Mouse (Mus musculus) thymus, adult 18-20 months (tissue): ENCODE results near the gene Madcam1.

Source experiments
- DNase-seq, 2 experiments: peaks; one replicate each; pipeline ENCODE4 v3.0.0; 2022; ENCODE audit warnings: mixed read lengths in 2 of 2

The Madcam1 gene

DNA sequence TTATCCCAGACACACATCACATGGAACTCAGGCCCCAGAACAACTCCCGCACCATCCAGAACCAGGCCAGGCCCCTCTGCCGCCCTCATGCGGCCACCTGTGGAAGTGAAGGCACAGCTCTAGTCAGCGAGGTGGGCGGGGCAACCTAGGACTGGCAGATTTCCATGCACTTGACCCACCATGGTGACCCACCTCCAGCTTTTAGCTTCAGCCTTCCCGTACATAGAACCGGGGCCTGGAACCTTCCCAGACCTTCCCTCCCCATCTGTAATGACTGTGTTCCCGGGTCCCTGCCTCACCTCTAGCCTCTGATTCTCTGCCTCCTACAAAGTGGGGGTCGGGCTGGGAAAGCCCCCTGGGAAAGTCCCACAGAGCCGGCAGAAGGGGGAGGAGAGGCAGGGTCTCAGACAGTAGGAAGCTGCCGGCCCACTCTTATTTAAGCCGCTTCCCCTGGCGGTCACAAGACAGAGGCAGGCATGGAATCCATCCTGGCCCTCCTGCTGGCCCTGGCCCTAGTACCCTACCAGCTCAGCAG is at the start of gene Madcam1:
Gene Madcam1, plus strand, starts transcription at position 429 of the 535 bp plus-strand sequence.
- peak in 1 of 2 experiments; percentile 52 for DNase-seq

DNA sequence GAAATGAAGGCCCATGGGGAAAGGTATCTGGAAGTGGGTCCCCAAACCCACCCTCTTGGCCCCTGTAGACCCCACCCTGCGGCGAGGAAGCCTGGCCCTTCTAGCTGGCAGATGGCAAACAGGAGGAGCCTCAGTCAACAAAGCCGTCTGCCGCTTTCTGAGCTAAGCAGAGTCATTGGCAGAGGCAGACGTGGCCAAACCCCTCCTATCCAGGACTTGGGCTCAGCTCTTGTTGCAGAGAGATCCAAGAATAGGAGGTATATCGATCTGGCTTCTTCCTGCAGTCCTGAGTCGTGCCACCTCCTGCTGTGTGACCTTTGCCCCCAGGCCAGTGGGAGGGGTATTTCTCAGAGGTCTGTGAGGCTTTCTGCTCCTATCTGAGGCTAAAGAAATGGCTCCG is 48.5 kb upstream of the Madcam1 start:
- DNase-seq, result no peak

DNA sequence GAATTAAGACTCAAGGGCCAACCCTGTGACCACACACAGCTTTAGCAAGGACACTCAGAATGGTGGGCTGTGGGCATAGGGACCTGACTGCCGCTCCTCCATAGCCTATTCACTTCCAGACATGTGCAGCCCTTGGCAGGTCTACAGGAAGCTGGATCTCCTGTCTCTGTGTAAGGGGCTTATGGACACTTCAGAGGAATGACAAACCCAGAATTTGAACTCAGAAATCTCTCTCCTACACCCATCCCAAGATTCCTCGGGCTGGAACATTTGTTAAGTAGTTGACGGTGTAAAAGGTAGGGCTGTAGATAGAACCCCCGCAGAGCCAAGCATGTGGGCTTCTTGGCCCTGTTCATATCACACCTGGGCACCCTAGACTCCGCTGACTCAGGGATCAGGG is 48.0 kb upstream of the Madcam1 start:
- DNase-seq, result no peak

DNA sequence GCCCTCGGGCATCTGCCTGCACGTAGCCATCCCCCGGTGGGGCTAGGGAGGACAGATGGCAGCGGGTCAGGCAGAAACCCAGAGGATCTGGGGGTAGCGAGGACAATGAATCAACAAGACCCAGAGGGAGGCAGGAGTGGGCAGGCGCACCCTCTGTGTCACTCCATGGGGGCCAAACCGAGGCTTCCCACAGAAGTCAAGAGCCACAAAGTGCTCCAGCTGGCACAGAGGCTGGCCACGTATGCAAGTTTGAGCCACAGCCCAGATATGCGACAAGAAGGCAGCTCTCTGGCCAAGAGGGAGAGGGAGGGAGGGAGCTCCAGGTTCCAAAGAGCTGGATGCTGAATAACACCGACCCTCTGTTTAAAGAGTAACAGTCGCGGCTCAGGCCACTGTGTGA is 40.4 kb upstream of the Madcam1 start:
- no peak for DNase-seq

DNA sequence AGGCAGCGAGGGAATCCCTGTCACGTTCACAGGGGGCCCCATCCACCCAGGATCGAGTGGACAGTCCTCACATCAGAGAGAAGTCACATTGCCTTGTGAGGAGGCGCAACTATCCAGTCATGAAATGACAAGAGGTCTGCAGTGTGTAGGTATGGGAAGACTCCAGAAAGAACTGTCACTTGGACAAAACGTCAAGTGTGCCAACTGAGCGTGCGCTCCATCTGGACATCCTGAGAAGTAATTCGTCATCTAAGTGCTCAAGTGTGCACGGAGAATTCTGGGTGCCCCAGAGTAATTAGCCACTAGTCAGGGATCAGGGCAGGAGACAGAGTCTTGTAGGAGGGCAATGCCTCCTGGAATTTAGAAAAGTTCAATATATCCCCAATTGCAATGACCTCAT is 39.0 kb upstream of the Madcam1 start:
- no peak for DNase-seq

DNA sequence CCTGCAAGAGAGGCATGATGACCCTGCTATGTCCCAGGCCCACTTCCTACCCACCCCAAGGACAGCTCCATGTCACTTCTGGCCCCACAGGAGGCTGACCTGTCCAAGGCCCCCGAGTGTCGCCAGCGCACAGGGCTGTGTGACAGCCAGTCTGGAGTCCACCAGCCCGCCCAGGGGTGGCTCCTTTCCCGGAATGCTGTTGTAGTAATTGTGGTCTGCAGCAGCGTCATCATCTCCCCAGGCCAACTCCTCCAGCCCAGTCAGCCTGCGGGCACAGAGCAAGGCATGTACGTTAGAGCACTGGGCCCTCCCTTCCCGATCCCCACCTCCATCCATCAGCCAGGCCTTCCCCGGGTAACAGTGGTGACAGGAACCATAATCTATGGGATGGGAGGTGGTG is 38.2 kb upstream of the Madcam1 start:
- DNase-seq, result no peak

DNA sequence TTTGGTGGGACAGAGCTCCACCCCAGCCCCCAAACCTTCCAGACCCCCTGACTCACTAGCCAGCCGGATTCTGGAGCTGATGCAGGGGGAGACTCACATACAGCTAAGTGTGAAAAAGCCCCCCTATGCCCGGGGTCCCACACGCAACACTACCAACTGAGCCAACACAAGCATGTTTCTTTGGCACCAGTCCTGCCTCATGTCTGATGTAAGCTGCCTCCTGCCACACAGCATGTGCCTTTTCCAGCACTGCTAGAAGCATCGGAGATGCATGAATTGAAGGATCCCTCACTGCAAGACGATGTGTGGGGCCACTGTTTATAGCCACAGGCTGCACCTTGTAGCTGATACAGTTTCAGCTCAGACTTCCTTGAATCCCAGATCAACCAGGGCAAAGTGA is 36.0 kb upstream of the Madcam1 start:
- no peak for DNase-seq

DNA sequence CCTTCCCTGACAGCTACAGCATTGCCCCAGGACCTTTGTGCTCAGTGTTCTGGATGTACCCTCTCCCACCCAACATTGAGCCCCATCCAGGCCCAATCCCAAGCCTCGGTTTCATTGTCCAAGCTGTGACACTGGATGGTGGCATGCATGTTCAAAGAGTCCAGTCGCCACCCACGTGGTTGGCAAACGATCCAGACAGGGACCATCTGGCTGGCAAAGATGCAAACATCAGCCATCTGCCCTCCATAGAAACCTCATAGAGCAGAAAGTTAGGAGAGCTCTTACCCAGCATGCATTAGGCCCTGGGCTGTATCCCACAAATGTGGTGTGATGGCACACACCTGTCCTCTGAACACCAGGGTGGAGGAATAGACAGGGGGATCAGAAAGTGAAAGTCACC is 32.9 kb upstream of the Madcam1 start:
- no peak for DNase-seq

DNA sequence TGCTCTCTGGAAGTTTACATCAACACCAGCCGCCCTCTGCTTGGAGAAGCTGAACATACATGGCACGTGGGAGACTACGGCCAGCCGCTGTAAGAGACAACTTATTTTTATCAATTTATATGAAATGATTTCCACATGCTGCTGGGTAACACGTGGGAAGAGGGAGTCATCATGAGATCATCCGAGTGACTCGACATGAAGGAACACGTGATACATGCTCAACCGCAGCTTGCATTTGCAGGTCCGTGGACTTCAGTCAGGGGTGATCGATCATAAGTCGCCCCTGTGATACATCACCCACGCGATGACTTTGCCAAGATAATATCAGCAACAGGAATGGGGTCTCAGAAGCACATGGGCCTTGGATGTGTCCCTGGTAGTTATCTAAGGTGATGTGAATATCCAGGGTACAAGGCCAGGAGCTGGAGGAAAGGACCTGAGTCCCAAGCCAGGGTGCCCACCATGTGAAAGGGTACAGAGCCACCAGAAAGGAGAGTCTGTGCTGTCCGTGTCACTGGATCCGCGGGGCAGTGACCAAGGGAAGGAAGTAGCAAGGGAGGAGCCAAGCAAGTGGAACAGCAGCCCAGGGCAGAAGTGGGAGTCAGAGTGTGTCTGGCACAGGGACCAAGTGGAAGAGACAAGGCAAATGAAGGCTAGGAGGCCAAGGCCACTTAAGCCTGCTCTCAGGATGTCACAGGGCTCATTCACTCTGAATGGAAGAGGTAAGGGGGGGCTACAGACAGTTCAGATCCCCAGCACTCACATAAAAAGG is 31.2 kb upstream of the Madcam1 start:
- DNase-seq, result no peak

DNA sequence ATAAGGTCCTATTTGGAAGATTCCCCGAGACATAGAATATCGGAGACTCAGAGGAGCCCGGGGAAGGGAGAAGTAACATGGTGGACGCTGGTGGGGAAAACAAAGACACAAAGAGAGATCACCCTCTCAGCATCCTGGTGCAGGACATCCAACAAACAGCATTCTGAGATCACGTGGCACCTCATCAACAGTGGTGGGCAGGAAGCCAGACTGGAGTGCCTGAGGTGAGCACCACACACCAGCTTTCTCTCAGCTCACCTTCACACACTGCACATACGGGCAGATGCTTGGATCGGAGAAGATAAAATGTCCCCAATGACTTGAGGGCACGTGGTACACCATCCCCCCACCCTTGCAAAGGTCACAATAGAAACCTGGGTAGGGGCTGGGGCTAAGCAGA is 28.1 kb upstream of the Madcam1 start:
- DNase-seq, result no peak

DNA sequence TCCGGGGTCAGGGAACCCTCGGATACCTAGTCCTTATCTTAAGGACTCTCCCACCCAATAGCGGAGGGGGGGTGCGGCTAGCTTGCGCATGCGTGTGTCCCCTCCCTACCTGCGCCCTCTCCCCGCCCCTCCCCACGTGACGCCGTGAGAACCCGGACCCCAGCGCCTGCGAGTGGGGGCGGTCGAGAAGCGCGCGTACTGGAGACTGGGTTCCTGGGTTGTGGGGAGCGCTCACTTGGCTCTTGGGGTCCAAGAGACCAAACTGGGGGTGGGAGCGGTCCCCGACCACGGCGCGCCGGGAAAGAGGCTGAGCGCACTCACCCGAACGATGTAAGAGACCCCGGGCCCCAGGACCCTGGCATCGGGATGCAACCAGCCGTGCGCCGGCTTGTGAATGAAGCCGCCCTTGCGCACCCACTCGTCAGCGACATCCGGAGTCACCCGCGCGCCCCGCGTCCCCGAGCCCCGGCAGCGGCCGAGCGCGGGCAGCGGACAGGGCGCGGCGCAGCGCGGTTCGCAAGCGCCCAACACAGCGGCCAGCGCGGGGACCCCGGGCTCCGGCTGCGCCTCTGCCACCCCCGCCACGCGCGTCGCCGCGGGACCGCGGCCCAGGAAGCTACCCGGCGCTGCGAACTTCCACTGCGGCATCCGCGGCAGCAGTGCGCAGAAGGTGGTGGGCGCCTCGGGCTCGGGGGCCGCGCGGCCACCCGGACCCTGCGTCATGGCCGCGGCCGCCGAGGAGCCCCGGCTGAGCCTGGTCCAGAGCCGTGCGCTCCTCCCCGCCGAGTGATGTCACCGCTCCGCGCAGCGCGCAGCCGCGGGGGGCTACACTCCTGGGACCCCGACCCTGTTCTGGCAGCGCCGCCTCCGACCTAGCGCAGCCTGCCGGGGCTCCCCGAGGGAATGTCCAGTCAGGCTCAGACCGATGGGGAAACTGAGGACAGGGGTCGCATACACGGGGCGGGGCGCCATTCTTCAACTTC is 26.9 kb upstream of the Madcam1 start, which contains the start of gene Shc2:
Gene Shc2, minus strand, starts transcription at position 791 of the 983 bp plus-strand sequence.
- no peak for DNase-seq

DNA sequence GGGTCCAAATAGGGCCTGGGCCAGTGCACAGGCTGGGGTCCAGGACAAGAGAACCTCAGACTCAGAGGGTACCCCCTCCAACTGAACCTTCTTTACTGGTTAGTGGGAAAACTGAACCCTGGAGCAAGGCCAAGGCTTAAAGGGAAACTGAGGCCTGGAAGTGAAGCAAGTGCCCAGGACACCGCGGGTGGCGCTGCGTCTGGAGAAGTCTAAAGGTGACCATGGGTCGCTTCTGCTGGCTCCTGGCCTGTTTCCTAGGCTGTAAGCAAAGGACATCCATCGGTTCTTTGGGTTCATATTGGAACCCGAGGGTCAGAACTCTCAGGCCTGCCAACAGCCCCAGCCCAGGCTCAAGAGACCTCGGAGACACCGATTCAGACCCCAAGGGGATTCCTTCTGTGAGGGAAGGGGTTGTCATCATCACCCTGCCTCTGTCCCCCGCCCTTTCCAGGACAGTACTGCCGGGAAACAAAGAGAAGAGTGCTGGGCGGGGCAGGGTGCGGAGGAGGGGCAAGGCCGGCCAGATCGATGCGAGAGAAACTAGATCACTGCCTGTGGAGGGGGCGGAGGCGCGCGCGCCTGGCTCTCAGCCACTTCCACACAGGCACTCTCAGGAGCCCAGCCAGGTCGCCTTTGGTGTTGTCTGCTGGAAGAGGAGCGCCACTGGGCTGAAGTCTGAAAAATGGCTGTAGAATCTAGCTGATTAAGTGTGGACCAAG is 25.7 kb upstream of the Madcam1 start:
- DNase-seq, result no peak

DNA sequence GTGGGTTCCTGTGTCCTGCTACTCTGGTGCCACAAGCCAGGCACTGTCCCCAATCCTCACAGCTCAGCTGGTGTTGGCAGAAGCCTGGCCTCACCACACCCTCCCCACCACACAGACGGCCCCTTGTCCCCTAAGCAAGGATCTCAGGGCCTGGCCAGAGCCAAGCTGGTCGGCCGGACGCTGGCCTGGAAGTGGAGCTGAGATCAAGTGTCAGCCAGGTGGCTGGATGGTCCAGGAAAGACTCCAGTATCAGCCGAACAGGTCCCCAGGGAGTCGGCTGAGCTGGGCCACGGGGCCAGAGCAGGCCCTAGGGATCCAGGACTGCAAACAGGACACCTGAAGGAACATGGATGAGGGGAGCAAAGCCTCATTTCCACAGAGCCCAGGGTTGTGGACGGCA is 18.6 kb upstream of the Madcam1 start, which contains the start of gene Odf3l2:
Gene Odf3l2, minus strand, starts transcription at position 28 of the 400 bp plus-strand sequence.
- DNase-seq, result no peak

DNA sequence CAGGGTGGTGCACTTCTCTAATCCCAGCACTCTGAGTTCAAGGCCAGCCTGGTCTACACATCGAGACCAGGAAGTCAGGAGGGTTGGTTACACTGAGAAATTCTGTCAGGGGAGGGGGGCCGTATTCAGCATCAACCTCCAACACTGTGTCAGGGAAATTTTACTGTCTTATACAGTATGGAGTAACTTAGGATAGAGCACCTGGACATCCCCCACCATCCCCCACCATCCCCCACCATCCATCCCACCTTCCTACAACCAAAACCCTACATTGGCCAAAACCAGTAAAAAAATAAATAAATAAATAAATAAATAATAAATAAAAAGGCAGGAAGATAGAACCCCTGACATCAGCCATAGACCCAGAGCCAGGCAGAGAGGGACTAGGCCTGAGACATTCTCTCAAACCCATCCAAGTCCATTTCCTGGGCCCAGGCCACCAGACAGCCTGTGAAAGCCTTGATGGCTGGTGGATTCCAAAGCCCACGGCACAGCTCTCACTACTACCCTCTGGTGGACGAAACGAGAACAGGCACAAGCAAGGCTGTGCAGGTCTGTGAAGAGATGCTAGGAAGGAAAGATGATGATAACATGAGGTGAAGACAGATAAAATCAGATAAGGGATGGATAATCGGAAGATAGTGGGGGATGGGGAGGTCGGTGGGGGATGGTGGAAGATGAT is 15.1 kb upstream of the Madcam1 start:
- no peak for DNase-seq

DNA sequence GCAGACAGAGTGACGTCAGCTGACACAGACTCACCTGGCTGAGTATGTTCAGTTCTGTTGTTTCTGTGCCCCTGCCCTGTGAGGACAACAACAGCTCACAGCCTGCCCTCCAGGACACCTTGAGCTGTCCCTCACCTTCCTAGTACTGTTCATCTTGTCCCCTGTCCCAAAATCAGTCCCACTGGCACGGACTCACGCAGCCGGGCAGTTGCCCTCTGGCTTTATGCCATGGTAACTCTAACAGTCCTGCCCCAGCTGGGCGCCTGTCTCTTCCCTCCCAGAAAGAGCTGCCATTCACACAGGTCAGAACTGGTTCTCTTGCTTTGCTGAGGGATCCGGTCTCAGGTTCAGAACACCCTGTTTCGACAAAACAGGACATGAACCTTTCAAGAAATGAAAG is 11.6 kb upstream of the Madcam1 start:
- no peak for DNase-seq

DNA sequence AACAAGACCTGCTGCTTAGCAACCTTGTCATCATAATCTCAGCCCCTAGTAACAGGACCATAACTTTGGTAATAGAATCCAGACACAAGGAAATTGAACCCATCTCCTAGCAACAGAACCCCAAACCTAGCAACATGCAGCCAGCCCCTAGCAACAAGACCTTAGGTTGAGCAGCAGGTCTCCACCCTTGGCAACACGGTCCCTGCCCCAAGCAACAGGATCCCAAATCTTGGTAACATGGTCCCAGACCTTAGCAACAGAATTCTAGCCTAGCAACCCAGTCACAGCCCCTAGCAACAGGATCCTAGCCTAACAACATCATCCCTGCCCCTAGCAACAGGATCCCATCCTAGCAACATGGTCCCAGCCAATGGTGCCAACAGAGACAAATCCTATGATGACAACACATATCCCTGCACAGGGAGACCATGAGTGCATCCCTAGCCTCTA is 9.4 kb upstream of the Madcam1 start:
- DNase-seq, result no peak

DNA sequence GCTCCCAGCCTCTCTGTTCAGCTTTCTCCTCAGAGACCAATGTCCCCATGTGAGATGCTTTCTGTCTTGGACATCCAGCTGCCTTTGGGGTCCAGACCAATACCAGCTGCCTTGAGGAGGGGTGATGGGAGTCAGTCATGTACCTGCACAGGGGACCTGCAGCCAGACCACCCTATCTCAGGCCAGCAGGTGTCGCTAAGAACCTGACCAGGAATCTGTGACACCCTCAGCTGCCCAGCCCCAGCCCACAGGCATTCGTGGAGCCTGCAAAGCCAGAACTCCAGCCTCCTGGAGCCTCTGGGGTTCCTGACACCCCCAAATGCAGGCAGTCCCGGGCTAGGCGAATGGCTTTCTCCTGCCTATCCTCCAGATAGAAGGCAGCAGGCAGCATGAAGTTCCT is 5.5 kb upstream of the Madcam1 start:
- no peak for DNase-seq

DNA sequence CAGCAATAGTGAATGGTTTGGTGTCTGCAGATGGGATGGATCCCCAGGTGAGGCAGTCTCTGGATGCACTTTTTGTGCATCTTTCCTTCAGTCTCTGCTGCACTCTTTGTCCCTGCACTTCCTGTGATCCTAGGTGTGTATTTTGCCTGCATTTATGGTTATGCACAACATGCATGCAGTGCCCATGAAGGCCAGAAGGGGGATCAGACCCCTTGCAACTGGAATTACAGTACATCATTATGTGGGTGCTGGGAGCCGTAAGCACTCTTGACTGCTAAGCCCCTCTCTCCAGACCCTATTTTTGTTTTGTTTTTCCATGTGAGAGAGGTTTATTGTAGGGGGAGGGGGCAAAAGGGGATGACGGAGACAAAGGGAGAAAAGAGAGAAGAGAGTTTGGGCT is 4.1 kb upstream of the Madcam1 start:
- DNase-seq, result no peak

DNA sequence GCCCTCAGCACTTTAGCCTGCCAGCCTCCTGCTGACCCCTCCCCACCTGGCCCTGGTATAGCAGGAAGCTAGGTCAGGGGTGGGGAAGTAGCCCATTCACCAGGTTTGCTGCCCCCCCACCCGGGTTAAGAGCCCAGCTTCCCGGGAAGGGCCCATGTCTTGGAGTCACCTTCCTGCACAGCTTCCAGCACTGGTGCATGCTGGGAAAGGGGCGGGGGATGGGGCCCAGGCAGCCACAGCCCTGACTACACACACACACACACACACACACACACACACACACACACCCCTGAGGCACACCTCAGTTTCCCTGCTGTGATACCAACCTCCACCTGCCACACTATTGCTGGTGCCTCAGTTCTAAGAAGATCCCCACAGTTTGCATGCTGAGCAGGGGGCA is 2.5 kb upstream of the Madcam1 start:
- DNase-seq, result no peak

DNA sequence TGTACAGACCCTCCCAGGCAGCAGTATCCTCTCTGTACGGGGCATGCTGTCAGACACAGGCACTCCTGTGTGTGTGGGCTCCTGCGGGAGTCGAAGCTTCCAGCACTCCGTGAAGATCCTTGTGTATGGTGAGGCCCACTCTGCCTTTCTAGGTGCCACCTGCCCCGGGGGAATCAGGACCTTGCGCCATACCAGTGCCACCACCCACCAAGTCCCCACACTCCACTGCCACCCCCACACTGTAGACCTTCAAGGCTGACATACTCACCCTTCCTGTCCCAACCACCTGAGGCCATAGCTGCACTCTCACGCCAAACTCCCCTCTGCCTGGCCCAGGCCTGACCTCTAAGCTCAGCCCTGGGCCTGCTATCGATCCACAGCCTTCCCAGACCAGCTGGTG is 692 bp downstream of the Madcam1 start:
- no peak for DNase-seq

DNA sequence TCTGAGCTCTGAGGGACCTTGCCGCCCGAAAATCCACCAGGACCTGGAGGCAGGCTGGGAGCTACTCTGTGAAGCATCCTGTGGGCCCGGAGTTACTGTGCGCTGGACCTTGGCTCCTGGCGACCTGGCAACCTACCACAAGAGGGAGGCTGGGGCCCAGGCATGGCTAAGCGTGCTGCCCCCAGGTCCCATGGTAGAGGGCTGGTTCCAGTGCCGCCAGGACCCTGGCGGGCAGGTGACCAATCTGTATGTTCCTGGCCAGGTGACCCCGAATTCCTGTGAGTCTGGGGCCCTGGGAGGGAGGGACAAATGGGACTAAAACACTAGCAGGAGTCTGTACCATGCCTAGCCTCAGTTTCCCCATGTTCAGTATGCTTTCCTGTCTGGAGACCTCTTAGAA is 2.1 kb downstream of the Madcam1 start:
- DNase-seq, result no peak

DNA sequence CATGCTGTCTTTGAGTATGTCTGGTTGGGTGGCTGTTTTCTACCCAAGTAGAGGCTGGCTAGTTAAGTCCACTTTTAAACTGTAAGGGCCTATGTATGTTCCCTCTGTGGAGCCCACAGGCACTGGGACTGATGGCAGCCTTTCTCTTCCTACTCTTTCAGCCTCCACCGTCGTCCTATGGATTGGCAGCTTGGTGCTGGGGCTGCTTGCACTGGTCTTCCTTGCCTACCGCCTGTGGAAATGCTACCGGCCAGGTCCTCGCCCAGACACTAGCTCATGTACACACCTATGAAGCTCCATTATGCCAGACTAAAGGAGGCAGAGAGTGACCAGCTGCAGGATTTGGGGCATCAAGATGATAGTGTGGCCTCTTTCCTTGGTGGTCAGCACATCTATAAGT is 3.7 kb downstream of the Madcam1 start:
- DNase-seq, result no peak
